Mouse (Mus musculus): ENCODE data around the gene Igsf6. TPM values are rescaled to one million over a fixed set of nuclear protein-coding genes. Genes with fewer than 3 reads are reported as not detected.

Gene Igsf6
- polyA plus RNA-seq, 1 experiment from 2014 or later = 10.2 TPM

DNA sequence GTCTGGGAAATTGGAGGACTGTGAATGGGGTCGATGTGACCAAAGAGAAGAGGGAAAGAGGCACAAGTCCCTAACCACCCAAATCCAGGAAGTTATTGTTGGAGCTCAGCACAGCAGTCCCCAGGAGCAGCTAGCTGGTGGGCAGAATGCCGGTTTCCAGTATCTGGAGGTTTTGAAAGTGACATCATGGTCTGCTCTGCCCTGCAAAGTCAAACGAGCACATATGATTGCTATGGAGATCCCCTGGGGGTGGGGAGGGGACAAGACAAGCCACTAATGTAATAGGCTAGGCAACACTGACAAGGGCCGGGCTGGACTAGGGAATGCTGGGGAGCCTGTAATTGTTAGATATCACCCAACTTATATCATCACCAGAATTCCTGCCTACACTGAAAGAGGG, 11.1 kb upstream of the Igsf6 start:
- no peaks in the 10 kb centered on the region for H3K36me3 ChIP-seq (ENCODE audit: control insufficient read depth, insufficient read depth, low read length)
- no peak overlapping the region for H3K27ac ChIP-seq (ENCODE audit: low read depth, low read length)
- no peaks in the 10 kb centered on the region for H3K27me3 ChIP-seq (replicated peaks; ENCODE audit: control insufficient read depth, insufficient read depth, low read length)
- ATAC-seq (replicated peaks; ENCODE audit: low FRiP score) = no peak
- no peaks in the 10 kb centered on the region for H3K4me1 ChIP-seq (replicated peaks; ENCODE audit: control insufficient read depth, insufficient read depth, low read length)
- DNase-seq (ENCODE audit: low spot score) = no peak
- no peak overlapping the region for H3K9ac ChIP-seq (ENCODE audit: low read depth, low read length)
- WGBS = 43% methylated on average over 4 of the region's 4 CpGs
- no peaks in the 10 kb centered on the region for H3K9me3 ChIP-seq (ENCODE audit: control insufficient read depth, low read length)
- H3K4me3 ChIP-seq (ENCODE audit: low read depth, low read length) = no peak overlapping the region
- H3K4me2 ChIP-seq = no peak overlapping the region

- Histone ChIP-seq H3K4me1 (replicated peaks; ENCODE audit: control insufficient read depth, insufficient read depth, low read length) (no peaks in the 10 kb centered on the region), H3K9me3 (ENCODE audit: control insufficient read depth, low read length) (no peaks in the 10 kb centered on the region), H3K4me3 (ENCODE audit: low read depth, low read length) (no peak overlapping the region), H3K36me3 (ENCODE audit: control insufficient read depth, insufficient read depth, low read length) (no peaks in the 10 kb centered on the region), H3K27ac (ENCODE audit: low read depth, low read length) (no peak overlapping the region), H3K4me2 (no peak overlapping the region), H3K9ac (ENCODE audit: low read depth, low read length) (no peak overlapping the region), H3K27me3 (replicated peaks; ENCODE audit: control insufficient read depth, insufficient read depth, low read length) (no peaks in the 10 kb centered on the region)
- 70% methylated on average over 8 of the region's 8 CpGs for WGBS
- DNase-seq (ENCODE audit: low spot score) (no peak), ATAC-seq (replicated peaks; ENCODE audit: low FRiP score) (no peak)
Observed at GRCm38 (mm10) chr7:121084840-121085453, 10.6 kb upstream of the Igsf6 start.

GRCm38 (mm10) chr7:121082949-121083513, 8.7 kb upstream of the Igsf6 start:
- H3K27me3 ChIP-seq (replicated peaks; ENCODE audit: control insufficient read depth, insufficient read depth, low read length) = no peaks in the 10 kb centered on the region
- H3K27ac ChIP-seq (ENCODE audit: low read depth, low read length) = no peak overlapping the region
- H3K9me3 ChIP-seq (ENCODE audit: control insufficient read depth, low read length) = no peaks in the 10 kb centered on the region
- peaks cover 6% of the 10 kb centered on the region for H3K36me3 ChIP-seq (ENCODE audit: control insufficient read depth, insufficient read depth, low read length)
- no peak overlapping the region for H3K4me3 ChIP-seq (ENCODE audit: low read depth, low read length)
- H3K4me2 ChIP-seq = no peak overlapping the region
- WGBS = 79% methylated on average over 9 of the region's 9 CpGs
- ATAC-seq (replicated peaks; ENCODE audit: low FRiP score) (no peak), DNase-seq (ENCODE audit: low spot score) (no peak)
- no peak overlapping the region for H3K9ac ChIP-seq (ENCODE audit: low read depth, low read length)
- H3K4me1 ChIP-seq (replicated peaks; ENCODE audit: control insufficient read depth, insufficient read depth, low read length) = no peaks in the 10 kb centered on the region

DNA sequence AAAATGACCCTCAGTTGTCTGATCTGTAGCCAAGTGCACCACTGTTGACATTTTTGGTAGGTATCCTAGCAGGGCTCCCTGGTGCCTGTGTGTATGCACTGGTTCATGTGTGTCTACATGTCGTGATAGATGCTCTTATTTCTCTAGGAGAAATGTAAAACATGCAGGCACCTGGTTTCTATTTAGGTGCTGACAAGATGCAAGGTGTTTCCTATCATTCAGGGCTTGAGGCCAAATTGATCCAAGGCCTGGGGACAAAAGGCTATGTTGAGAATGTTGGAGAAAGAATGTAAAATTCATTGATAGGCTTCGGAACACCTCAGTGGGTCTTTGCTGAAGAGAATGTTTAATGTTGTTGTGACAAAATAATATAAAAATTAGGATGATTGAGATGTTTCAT, 7.4 kb upstream of the Igsf6 start:
- peaks cover 9% of the 10 kb centered on the region for H3K36me3 ChIP-seq (ENCODE audit: control insufficient read depth, insufficient read depth, low read length)
- DNase-seq (ENCODE audit: low spot score) = no peak
- no peak overlapping the region for H3K9ac ChIP-seq (ENCODE audit: low read depth, low read length)
- no peak overlapping the region for H3K27ac ChIP-seq (ENCODE audit: low read depth, low read length)
- no peak overlapping the region for H3K4me2 ChIP-seq
- WGBS = 81% methylated on average over 2 of the region's 2 CpGs
- no peaks in the 10 kb centered on the region for H3K4me1 ChIP-seq (replicated peaks; ENCODE audit: control insufficient read depth, insufficient read depth, low read length)
- no peaks in the 10 kb centered on the region for H3K9me3 ChIP-seq (ENCODE audit: control insufficient read depth, low read length)
- no peak for ATAC-seq (replicated peaks; ENCODE audit: low FRiP score)
- H3K4me3 ChIP-seq (ENCODE audit: low read depth, low read length) = no peak overlapping the region
- no peaks in the 10 kb centered on the region for H3K27me3 ChIP-seq (replicated peaks; ENCODE audit: control insufficient read depth, insufficient read depth, low read length)

- ATAC-seq (replicated peaks; ENCODE audit: low FRiP score) = no peak
- no peak within 1 kb of the TSS for H3K4me2 ChIP-seq
- no peaks in the 10 kb centered on the region for H3K9me3 ChIP-seq (ENCODE audit: control insufficient read depth, low read length)
- no peaks in the 10 kb centered on the region for H3K27me3 ChIP-seq (replicated peaks; ENCODE audit: control insufficient read depth, insufficient read depth, low read length)
- H3K9ac ChIP-seq (ENCODE audit: low read depth, low read length) = no peak within 1 kb of the TSS
- H3K36me3 ChIP-seq (ENCODE audit: control insufficient read depth, insufficient read depth, low read length) = peaks cover 9% of the 10 kb centered on the region
- 88% methylated on average over 4 of the region's 4 CpGs for WGBS
- H3K4me3 ChIP-seq (ENCODE audit: low read depth, low read length) = no peak within 1 kb of the TSS
- H3K27ac ChIP-seq (ENCODE audit: low read depth, low read length) = no peak within 1 kb of the TSS
- DNase-seq (ENCODE audit: low spot score) = no peak
- H3K4me1 ChIP-seq (replicated peaks; ENCODE audit: control insufficient read depth, insufficient read depth, low read length) = no peaks in the 10 kb centered on the region
Observed at GRCm38 (mm10) chr7:121081350-121081749, 7.0 kb upstream of the Igsf6 start, which contains the start of gene Otoa. Otoa (plus strand) TSS chr7:121081650.

DNA sequence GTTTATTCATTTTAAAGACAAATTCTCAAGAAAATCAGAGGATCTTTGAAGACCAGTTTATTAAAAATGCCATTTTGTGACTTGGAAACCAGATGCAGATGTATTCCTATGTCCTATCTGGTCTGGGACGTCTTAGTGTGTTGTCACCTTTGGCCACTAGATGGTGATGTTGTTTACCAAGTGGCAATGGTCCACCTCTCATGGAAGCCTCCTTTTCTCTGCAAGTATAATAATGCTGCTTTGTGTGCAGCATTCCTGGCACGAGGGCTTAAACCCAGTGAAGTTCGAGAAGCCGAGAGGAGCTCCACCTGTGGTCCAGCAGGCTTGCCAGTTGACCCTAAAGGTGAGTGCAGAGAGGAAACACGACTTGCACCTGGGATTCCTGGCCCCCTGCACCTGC, 3.5 kb upstream of the Igsf6 start:
- 47% methylated on average over 5 of the region's 5 CpGs for WGBS
- no peak for ATAC-seq (replicated peaks; ENCODE audit: low FRiP score)
- DNase-seq (ENCODE audit: low spot score) = no peak

DNA sequence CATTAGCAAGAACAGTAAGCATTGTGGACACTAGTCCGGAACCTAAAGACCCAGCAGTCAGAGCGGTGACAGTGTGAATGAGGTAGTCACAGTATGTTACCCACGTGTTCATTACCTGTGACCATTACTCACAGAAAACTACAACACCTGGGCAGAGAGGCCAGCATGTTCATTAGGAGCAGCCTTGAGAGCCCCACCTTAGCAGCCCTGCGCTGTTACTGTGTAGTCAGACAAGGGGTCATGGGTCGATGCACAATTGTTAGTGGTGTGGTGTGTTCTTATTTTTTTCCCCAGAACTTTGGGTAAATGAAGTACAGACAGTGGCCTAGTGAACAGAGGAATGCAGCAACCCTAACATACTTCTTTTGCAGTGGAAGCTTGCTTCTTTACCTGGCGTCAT, 2.9 kb upstream of the Igsf6 start:
- DNase-seq (ENCODE audit: low spot score) (no peak), ATAC-seq (replicated peaks; ENCODE audit: low FRiP score) (no peak)
- Histone ChIP-seq H3K36me3 (ENCODE audit: control insufficient read depth, insufficient read depth, low read length) (peaks cover 11% of the 10 kb centered on the region), H3K9ac (ENCODE audit: low read depth, low read length) (no peak overlapping the region), H3K27ac (ENCODE audit: low read depth, low read length) (no peak overlapping the region), H3K4me1 (replicated peaks; ENCODE audit: control insufficient read depth, insufficient read depth, low read length) (no peaks in the 10 kb centered on the region), H3K4me2 (no peak overlapping the region), H3K4me3 (ENCODE audit: low read depth, low read length) (no peak overlapping the region), H3K9me3 (ENCODE audit: control insufficient read depth, low read length) (no peaks in the 10 kb centered on the region), H3K27me3 (replicated peaks; ENCODE audit: control insufficient read depth, insufficient read depth, low read length) (no peaks in the 10 kb centered on the region)
- 90% methylated on average over 6 of the region's 6 CpGs for WGBS

More for the DNA sequence above, 3.5 kb upstream of the Igsf6 start:
- Histone ChIP-seq H3K9me3 (ENCODE audit: control insufficient read depth, low read length) (no peaks in the 10 kb centered on the region), H3K4me1 (replicated peaks; ENCODE audit: control insufficient read depth, insufficient read depth, low read length) (no peaks in the 10 kb centered on the region), H3K36me3 (ENCODE audit: control insufficient read depth, insufficient read depth, low read length) (peaks cover 11% of the 10 kb centered on the region), H3K4me2 (no peak overlapping the region), H3K27ac (ENCODE audit: low read depth, low read length) (no peak overlapping the region), H3K4me3 (ENCODE audit: low read depth, low read length) (no peak overlapping the region), H3K9ac (ENCODE audit: low read depth, low read length) (no peak overlapping the region), H3K27me3 (replicated peaks; ENCODE audit: control insufficient read depth, insufficient read depth, low read length) (no peaks in the 10 kb centered on the region)

- 90% methylated on average over 5 of the region's 5 CpGs for WGBS
- ATAC-seq (replicated peaks; ENCODE audit: low FRiP score) (no peak), DNase-seq (ENCODE audit: low spot score) (no peak)
- Histone ChIP-seq H3K9me3 (ENCODE audit: control insufficient read depth, low read length) (no peaks in the 10 kb centered on the region), H3K36me3 (ENCODE audit: control insufficient read depth, insufficient read depth, low read length) (peaks cover 17% of the 10 kb centered on the region), H3K4me1 (replicated peaks; ENCODE audit: control insufficient read depth, insufficient read depth, low read length) (no peaks in the 10 kb centered on the region), H3K4me3 (ENCODE audit: low read depth, low read length) (no peak overlapping the region), H3K9ac (ENCODE audit: low read depth, low read length) (no peak overlapping the region), H3K4me2 (no peak overlapping the region), H3K27ac (ENCODE audit: low read depth, low read length) (no peak overlapping the region), H3K27me3 (replicated peaks; ENCODE audit: control insufficient read depth, insufficient read depth, low read length) (no peaks in the 10 kb centered on the region)
Observed at GRCm38 (mm10) chr7:121075416-121075815, 1.0 kb upstream of the Igsf6 start.

DNA sequence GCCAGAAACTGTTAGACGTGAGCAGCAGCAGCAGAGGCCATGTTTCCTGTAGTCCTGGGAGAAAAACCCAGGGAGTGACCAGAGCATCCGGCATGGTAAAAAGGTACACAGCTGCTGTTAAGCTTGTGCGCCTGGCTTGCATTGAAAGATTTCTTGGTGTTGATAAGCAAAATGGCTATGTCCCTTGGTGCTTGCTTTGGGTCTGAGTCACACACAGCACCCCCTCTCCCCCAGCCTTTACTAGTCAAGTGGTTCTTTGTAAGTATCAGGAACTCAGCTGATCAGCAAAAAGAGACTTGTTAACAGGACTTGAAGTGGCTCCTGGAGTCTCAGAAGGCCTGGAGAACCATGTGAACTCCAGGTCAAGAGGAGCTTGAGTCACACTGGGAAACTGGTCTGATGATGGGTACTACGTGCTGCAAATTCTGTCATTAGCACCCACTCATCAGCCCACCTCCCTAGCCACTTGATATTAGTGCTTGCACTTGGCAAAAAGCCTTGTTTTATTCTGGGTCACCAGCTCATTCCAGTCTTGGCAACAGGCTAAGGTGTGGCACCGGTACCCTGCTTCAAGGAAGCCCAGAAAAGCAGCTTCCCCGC, 529 bp upstream of the Igsf6 start:
- no peaks in the 10 kb centered on the region for H3K27me3 ChIP-seq (replicated peaks; ENCODE audit: control insufficient read depth, insufficient read depth, low read length)
- H3K9ac ChIP-seq (ENCODE audit: low read depth, low read length) = no peak overlapping the region
- no peaks in the 10 kb centered on the region for H3K9me3 ChIP-seq (ENCODE audit: control insufficient read depth, low read length)
- H3K27ac ChIP-seq (ENCODE audit: low read depth, low read length) = no peak overlapping the region
- 73% methylated on average over 6 of the region's 6 CpGs for WGBS
- peaks cover 18% of the 10 kb centered on the region for H3K36me3 ChIP-seq (ENCODE audit: control insufficient read depth, insufficient read depth, low read length)
- H3K4me2 ChIP-seq = no peak overlapping the region
- H3K4me3 ChIP-seq (ENCODE audit: low read depth, low read length) = no peak overlapping the region
- ATAC-seq (replicated peaks; ENCODE audit: low FRiP score) (no peak), DNase-seq (ENCODE audit: low spot score) (no peak)
- H3K4me1 ChIP-seq (replicated peaks; ENCODE audit: control insufficient read depth, insufficient read depth, low read length) = no peaks in the 10 kb centered on the region
